In genomic region chr16:8658349-8658748, GRCm38 (mm10) we compare ENCODE assay signal across 3 mouse cellular contexts.
TF ChIP-seq lines count a peak whose summit lies in the region.

No protein-coding gene starts in this region.

TF ChIP-seq in CH12.LX, 34 proteins besides CTCF, POLR2A, EP300 and RAD21:
- TF ChIP-seq CHD2 (IDR thresholded peaks at IDR 0.05; ENCODE audit: low read length) (peak; percentile 45; the same call in 1 of the 2 replicates), ZKSCAN1 (IDR thresholded peaks at IDR 0.05; ENCODE audit: borderline replicate concordance, low read depth, low read length) (no peak), USF2 (conservative IDR thresholded peaks at IDR 0.05; ENCODE audit: low read depth, low read length) (no peak), HCFC1 (IDR thresholded peaks at IDR 0.05; ENCODE audit: low read depth, low read length) (no peak), USF1 (IDR thresholded peaks at IDR 0.05; ENCODE audit: low read depth, low read length) (no peak), POLR2AphosphoS2 (IDR thresholded peaks at IDR 0.05; ENCODE audit: low read depth, low read length) (peak; percentile 29; the same call in 1 of the 2 replicates)

TF ChIP-seq in MEL, 35 proteins besides CTCF, POLR2A, EP300 and RAD21:
- no peak for TF ChIP-seq MAX (IDR thresholded peaks at IDR 0.05; ENCODE audit: low read length)
- no peak for TF ChIP-seq MYB (IDR thresholded peaks at IDR 0.05; ENCODE audit: low read depth, low read length)
- peak; percentile 68 for TF ChIP-seq POLR2AphosphoS2 (IDR thresholded peaks at IDR 0.05; ENCODE audit: low read length)
- TF ChIP-seq BHLHE40 (IDR thresholded peaks at IDR 0.05; ENCODE audit: borderline replicate concordance, low read depth, low read length): no peak

TF ChIP-seq in myocyte, 11 proteins besides CTCF, POLR2A, EP300 and RAD21:
- TF ChIP-seq POLR2AphosphoS2 (IDR thresholded peaks at IDR 0.05; ENCODE audit: insufficient read length, low read depth) (peak; percentile 53), USF1 (IDR thresholded peaks at IDR 0.05; ENCODE audit: low read depth) (no peak)
